Mouse (Mus musculus) forebrain, embryonic 11.5 days (tissue): ENCODE measurements around the gene Ddr1. TPM values are rescaled to one million over a fixed set of nuclear protein-coding genes. Genes with fewer than 3 reads are reported as not detected.
"Not testable (repeated sequence)": the region's sequence is repeated elsewhere in the genome, so short reads cannot be mapped to it uniquely, and the experiment has no call there.

Source experiments
- ATAC-seq: fragments of 200-750 bp; cut with Nextera tagmentation; replicated peaks from 2 replicates; pipeline ENCODE4 v1.8.0; 2017; ENCODE audit warnings: moderate TSS enrichment; ENCODE audit not compliant: low FRiP score
- DNase-seq: peaks from one replicate; pipeline ENCODE4 v3.0.0-alpha.2; 2017; ENCODE audit warnings: low spot score
- H3K27ac ChIP-seq: fragments of 300-500 bp; sonication (generic); 2 replicates; pipeline ENCODE4 v1.5.1; 2014; ENCODE audit warnings: low read depth, low read length
- H3K27me3 ChIP-seq: fragments of 300-500 bp; sonication (generic); 2 replicates; pipeline ENCODE4 v1.6.1; 2014; ENCODE audit warnings: mild to moderate bottlenecking, low read length, mixed read lengths; ENCODE audit not compliant: control insufficient read depth, insufficient read depth
- H3K36me3 ChIP-seq: fragments of 300-500 bp; sonication (generic); 2 replicates; pipeline ENCODE4 v1.6.1; 2014; ENCODE audit warnings: mild to moderate bottlenecking, low read length, moderate library complexity, mixed read lengths; ENCODE audit not compliant: control insufficient read depth, insufficient read depth
- H3K4me1 ChIP-seq: fragments of 300-500 bp; sonication (generic); replicated peaks from 2 replicates; pipeline ENCODE4 v1.6.1; 2014; ENCODE audit warnings: low read length, mixed read lengths; ENCODE audit not compliant: control insufficient read depth, insufficient read depth
- H3K4me2 ChIP-seq: fragments of 300-500 bp; sonication (generic); 2 replicates; pipeline ENCODE4 v1.6.1; 2014; ENCODE audit warnings: low read depth, mild to moderate bottlenecking, low read length, moderate library complexity, mixed read lengths; ENCODE audit not compliant: severe bottlenecking
- H3K4me3 ChIP-seq: fragments of 300-500 bp; sonication (generic); 2 replicates; pipeline ENCODE4 v1.5.1; 2014; ENCODE audit warnings: low read depth, low read length
- H3K9ac ChIP-seq: fragments of 300-500 bp; sonication (generic); 2 replicates; pipeline ENCODE4 v1.6.1; 2014; ENCODE audit warnings: low read length
- H3K9me3 ChIP-seq: fragments of 300-500 bp; sonication (generic); 2 replicates; pipeline ENCODE4 v1.6.1; 2016; ENCODE audit warnings: low read length, mixed read lengths; ENCODE audit not compliant: control insufficient read depth
- WGBS: fragments of 180-500 bp; shearing (Covaris S2); extraction: QIAGEN DNeasy Blood & Tissue Kit; methylation state at CpG from one replicate; pipeline ENCODE4 v1.1.7; 2014; 5-methylcytosine and 5-hydroxymethylcytosine counted together
- polyA plus RNA-seq: library from polyadenylated mRNA; unstranded; fragments of >200 nt; fragmentation: Nextera tagmentation; extraction: Ambion mirVana; gene quantifications from 2 replicates; pipeline ENCODE4 v1.2.1, GENCODE M21; 2014

Gene Ddr1
- polyA plus RNA-seq, 1 experiment from 2014 or later, result 144 TPM

DNA sequence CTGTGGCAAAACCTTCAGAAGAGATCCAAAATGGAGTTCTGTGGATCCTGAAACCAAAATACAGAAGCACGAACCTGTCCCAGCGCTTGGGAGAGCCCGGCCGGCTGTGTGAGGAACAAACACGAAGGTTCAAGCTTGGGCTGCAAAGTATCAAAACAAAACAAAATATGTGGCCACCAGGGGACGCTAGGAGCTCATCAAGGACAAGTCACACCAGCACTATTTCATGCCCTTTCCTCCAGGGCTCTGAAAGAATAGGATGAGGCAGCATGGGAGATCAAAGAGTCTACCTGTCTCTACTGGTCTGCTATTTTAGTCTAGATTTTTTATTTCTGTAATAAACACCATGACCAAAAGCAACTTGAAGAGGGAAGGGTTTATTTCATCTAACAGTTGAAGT lies 35.3 kb upstream of the Ddr1 start:
- no peaks in the 10 kb centered on the region; the same call in 1 of the 2 replicates for H3K27me3 ChIP-seq
- DNase-seq (peak; percentile 73), ATAC-seq (no peak)
- H3K9ac ChIP-seq, result no peak overlapping the region
- no peak overlapping the region for H3K4me2 ChIP-seq
- H3K27ac ChIP-seq, result no peak overlapping the region
- H3K36me3 ChIP-seq, result no peaks in the 10 kb centered on the region
- H3K9me3 ChIP-seq, result no peaks in the 10 kb centered on the region
- 16% methylated on average over 6 of the region's 6 CpGs for WGBS
- H3K4me3 ChIP-seq, result no peak overlapping the region
- 0 out of 2 replicates have a peak, but pooled peaks cover 1% of the 10 kb centered on the region for H3K4me1 ChIP-seq

DNA sequence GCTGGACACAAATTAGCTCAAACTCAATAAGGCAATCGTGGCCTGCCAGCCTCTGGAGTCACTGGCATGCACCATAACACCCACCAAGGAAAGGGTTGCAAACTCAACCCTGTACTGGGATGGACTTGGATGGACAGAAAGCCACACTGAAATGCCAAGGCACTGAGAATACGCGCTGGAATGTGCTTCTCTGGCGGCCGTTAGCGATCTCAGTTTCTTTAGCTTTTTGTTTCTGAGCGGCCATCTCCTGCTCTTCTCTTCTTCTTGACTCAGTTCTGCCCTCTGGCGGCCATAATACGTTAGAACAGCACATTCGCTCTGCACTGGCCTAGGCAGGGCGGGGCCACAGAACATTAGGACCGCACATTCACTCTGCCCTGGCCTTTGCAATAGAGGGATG lies 33.3 kb upstream of the Ddr1 start:
- Histone ChIP-seq H3K27ac (no peak overlapping the region), H3K4me2 (no peak overlapping the region), H3K9me3 (no peaks in the 10 kb centered on the region), H3K4me3 (no peak overlapping the region), H3K36me3 (no peaks in the 10 kb centered on the region), H3K4me1 (0 out of 2 replicates have a peak, but pooled peaks cover 1% of the 10 kb centered on the region), H3K9ac (no peak overlapping the region), H3K27me3 (no peaks in the 10 kb centered on the region; the same call in 1 of the 2 replicates)
- peak; percentile 80 for DNase-seq
- no peak; the same call in 1 of the 2 replicates for ATAC-seq
- 10% methylated on average over 12 of the region's 12 CpGs for WGBS

DNA sequence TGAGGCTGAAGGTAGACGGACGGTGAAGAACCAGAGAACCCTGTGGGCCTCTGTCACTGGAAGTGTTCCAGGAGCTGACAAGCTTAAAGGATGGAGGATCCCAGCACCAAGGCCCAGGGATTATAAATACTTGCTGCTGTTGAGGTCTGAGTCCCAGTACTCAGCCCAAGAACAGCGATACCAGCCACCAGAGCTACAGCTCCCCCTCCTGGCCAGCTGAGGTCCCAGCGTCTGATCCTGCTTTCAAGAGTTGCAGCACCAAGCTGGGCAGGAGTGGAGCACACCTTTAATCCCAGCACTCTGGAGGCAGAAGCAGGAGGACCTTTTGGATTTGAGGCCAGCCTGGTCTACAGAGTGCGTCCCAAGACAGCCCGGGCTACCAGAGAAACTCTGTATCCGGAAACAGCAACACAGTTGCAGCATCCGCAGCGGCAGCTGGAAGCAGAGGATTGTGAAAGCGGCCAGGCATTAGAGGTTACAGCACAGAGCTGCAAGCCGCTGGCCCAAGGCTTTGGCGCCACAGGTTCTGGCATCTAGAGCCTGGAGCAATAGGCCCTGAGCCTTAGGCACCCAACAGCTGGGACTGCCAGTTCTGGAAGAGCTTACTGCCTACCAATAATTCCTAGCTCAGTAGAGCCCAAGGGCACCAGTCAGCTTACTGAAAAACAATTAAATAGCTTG lies 32.0 kb upstream of the Ddr1 start:
- Histone ChIP-seq H3K4me3 (no peak overlapping the region), H3K36me3 (no peaks in the 10 kb centered on the region), H3K4me1 (0 out of 2 replicates have a peak, but pooled peaks cover 1% of the 10 kb centered on the region), H3K9me3 (no peaks in the 10 kb centered on the region), H3K4me2 (no peak overlapping the region), H3K27me3 (no peaks in the 10 kb centered on the region; the same call in 1 of the 2 replicates), H3K9ac (no peak overlapping the region), H3K27ac (no peak overlapping the region)
- DNase-seq, result peak; percentile 88
- WGBS, result 38% methylated on average over 12 of the region's 12 CpGs
- no peak; the same call in 1 of the 2 replicates for ATAC-seq

DNA sequence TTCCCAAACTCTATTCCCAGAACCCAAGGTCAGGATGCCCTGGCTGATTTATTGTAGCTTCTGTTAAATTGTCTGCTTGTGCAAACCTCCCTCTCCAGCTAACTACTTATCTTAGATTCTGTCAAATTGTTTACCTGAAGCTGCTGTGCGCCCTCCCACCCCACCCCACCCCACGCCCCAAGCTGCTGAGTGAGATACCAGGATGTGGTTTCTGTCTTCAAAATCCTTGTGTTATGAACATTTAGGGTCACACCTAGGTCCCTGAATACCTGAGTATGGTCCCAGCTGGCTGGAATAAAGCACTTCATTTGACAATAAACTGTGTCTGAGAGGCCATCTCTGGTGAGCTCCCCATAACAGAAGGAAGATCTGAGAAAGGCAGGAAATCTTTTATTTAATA lies 30.1 kb upstream of the Ddr1 start:
- Histone ChIP-seq H3K9me3 (no peaks in the 10 kb centered on the region), H3K27me3 (no peaks in the 10 kb centered on the region; the same call in 1 of the 2 replicates), H3K4me2 (no peak overlapping the region), H3K4me3 (no peak overlapping the region), H3K36me3 (no peaks in the 10 kb centered on the region), H3K9ac (no peak overlapping the region), H3K27ac (no peak overlapping the region), H3K4me1 (0 out of 2 replicates have a peak, but pooled peaks cover 1% of the 10 kb centered on the region)
- no peak for DNase-seq
- WGBS, result 89% methylated on average over 2 of the region's 2 CpGs
- ATAC-seq, result no peak

DNA sequence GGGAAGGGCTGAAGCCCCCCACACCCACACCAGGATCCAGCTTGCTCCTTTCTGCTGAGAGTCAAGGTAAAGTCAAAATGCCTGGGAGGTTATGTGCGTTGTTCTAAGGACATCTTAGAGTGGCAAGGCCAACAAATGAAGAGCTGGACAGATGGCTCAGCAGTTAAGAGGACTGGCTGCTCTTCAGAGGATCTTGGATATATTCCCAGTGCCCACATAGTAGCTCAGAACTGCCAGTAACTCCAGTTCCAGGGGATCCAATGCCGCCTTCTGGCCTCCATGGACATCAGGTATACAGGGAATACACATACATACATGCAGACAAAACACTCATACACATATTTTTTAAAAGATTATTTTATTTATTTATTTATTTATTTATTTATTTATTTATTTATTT lies 29.0 kb upstream of the Ddr1 start:
- Histone ChIP-seq H3K9ac (no peak overlapping the region), H3K27ac (no peak overlapping the region), H3K36me3 (no peaks in the 10 kb centered on the region), H3K4me1 (0 out of 2 replicates have a peak, but pooled peaks cover 1% of the 10 kb centered on the region), H3K9me3 (no peaks in the 10 kb centered on the region), H3K4me2 (no peak overlapping the region), H3K4me3 (no peak overlapping the region), H3K27me3 (no peaks in the 10 kb centered on the region; the same call in 1 of the 2 replicates)
- WGBS, result 89% methylated on average over 2 of the region's 2 CpGs
- DNase-seq (no peak), ATAC-seq (no peak)

DNA sequence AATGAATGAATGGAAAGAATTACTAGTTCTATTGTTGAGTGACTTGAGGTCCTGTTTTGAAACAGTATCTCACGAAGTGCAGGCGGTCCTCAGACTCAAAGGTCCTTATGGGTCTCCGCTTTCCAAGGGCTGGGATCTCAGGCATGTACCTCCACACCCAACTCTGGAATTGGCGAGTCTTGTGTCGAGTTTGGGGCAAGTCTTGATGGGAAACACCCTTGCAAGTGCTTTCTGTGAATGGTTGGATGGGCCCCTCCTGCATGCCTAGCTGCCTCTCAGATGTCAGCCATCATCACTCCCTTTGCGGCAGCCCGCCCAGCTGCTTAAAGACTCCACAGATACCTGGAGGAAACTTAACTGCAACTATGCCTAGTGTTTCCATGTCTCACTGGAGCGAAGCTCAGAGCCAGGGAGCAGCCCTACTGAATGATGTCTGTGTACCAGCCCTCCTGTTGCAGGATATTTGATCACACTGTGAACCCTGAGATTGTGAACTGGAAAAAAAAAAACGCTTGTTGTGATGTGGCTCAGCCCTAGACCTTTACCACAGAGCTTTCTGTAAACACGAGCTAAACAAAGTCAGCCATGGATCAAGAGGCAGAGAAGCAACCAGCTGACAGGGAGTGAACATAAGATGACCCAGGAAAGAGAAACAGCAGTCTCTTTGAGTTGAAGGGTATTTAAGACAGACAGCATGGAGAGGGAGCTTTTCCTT lies 27.2 kb upstream of the Ddr1 start:
- no peak for DNase-seq
- no peaks in the 10 kb centered on the region for H3K9me3 ChIP-seq

DNA sequence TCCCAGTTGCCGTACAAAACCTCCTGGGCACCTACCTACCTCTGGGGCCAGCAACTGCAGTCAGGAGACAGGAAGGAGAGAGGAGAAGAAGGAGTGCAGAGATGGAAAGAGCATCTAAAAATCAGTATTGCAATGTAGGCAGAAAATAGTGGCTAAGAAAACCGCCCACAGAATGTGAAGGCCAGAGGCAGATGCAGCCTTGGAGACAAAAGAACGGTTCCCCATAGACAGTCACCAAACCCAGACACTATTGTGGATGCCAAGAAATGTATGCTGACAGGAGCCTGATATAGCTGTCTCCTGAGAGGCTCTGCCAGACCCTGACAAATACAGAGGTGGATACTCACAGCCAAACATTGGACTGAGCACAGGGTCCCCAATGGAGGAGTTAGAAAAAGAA lies 25.7 kb upstream of the Ddr1 start:
- not testable (repeated sequence) for H3K4me1 ChIP-seq, H3K9ac ChIP-seq, H3K9me3 ChIP-seq, ATAC-seq, H3K27me3 ChIP-seq, H3K4me2 ChIP-seq, H3K4me3 ChIP-seq, H3K27ac ChIP-seq, DNase-seq, H3K36me3 ChIP-seq
- WGBS, result 88% methylated on average over 3 of the region's 3 CpGs

More for the DNA sequence above, 27.2 kb upstream of the Ddr1 start:
- WGBS, result 69% methylated on average over 10 of the region's 10 CpGs
- Histone ChIP-seq H3K9ac (no peak overlapping the region), H3K4me3 (no peak overlapping the region), H3K36me3 (no peaks in the 10 kb centered on the region), H3K27me3 (no peaks in the 10 kb centered on the region), H3K27ac (no peak overlapping the region), H3K4me2 (no peak overlapping the region), H3K4me1 (0 out of 2 replicates have a peak, but pooled peaks cover 1% of the 10 kb centered on the region)
- ATAC-seq, result no peak

DNA sequence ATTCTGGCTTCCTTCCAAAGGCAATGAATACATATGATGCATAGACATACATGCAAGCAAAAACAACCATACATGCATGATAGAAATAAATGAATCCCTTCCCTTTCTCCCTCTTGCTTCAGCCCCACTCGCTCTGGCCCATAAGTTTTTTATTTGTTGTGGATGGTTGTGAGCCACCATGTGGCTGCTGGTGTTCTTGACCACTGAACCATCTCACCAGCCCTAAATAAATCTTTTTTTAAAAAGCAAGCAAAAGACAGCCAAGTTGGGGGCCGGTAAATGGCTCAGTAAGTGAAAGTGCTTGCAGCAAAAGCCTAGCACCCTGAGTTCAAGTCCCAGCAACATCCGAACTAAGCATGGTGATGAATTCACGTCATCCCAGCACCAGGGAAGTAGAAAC lies 24.4 kb upstream of the Ddr1 start:
- DNase-seq, result no peak
- 83% methylated on average over 4 of the region's 4 CpGs for WGBS
- Histone ChIP-seq H3K4me3 (no peak overlapping the region), H3K27ac (no peak overlapping the region), H3K4me2 (no peak overlapping the region), H3K36me3 (no peaks in the 10 kb centered on the region), H3K27me3 (no peaks in the 10 kb centered on the region), H3K9ac (no peak overlapping the region), H3K9me3 (no peaks in the 10 kb centered on the region), H3K4me1 (no peaks in the 10 kb centered on the region)
- ATAC-seq, result no peak
